In genomic region chr2:180919913-180920809, GRCm38 (mm10) we compare ENCODE assay signal across 8 mouse cellular contexts. TPM values are rescaled to one million over a fixed set of nuclear protein-coding genes. Genes with fewer than 3 reads are reported as not detected.
A peak's percentile ranks its signal among the peaks of the same experiment; 100 is the strongest.
DNase-seq lines count a peak whose midpoint lies in the region; ATAC-seq and TF ChIP-seq lines count a peak whose summit lies in the region.

No protein-coding gene starts in this region.

- under 1% methylated on average over 60 of the region's 61 CpGs for WGBS in forebrain, embryonic 15.5 days
- WGBS in intestine, embryonic 16.5 days = under 1% methylated on average over 61 of the region's 61 CpGs
- WGBS in spleen, adult 2 months = 1% methylated on average over 61 of the region's 61 CpGs

- peak overlapping the region; percentile 85 for H3K9ac ChIP-seq in forebrain, embryonic 15.5 days (replicated peaks)
- H3K9ac ChIP-seq in intestine, embryonic 16.5 days (ENCODE audit: low read depth, low read length) = peak overlapping the region; percentile 100

- no peak for TF ChIP-seq CTCF in spleen, adult 2 months (IDR thresholded peaks at IDR 0.05; ENCODE audit: extremely low read depth, insufficient read depth, insufficient read length, insufficient replicate concordance)

- H3K36me3 ChIP-seq in forebrain, embryonic 15.5 days = peaks cover 32% of the 10 kb centered on the region
- H3K36me3 ChIP-seq in intestine, embryonic 16.5 days (ENCODE audit: control insufficient read depth, insufficient read depth, low read length) = peaks cover 12% of the 10 kb centered on the region; the same call in 1 of the 2 replicates
- peaks cover 6% of the 10 kb centered on the region for H3K36me3 ChIP-seq in spleen, adult 2 months (ENCODE audit: control insufficient read depth, insufficient read depth, low read length)

- peaks cover 34% of the 10 kb centered on the region for H3K4me1 ChIP-seq in forebrain, embryonic 15.5 days
- H3K4me1 ChIP-seq in intestine, embryonic 16.5 days (ENCODE audit: control insufficient read depth, insufficient read depth, low read length) = peaks cover 23% of the 10 kb centered on the region
- H3K4me1 ChIP-seq in spleen, adult 2 months (ENCODE audit: control insufficient read depth, insufficient read depth, insufficient read length) = peaks cover 2% of the 10 kb centered on the region; the same call in 1 of the 2 replicates

- H3K4me2 ChIP-seq in forebrain, embryonic 15.5 days (replicated peaks) = peak overlapping the region; percentile 90
- H3K4me2 ChIP-seq in intestine, embryonic 16.5 days (ENCODE audit: low read depth, low read length) = peak overlapping the region; percentile 86

- H3K27me3 ChIP-seq in forebrain, embryonic 15.5 days = no peaks in the 10 kb centered on the region
- H3K27me3 ChIP-seq in intestine, embryonic 16.5 days (replicated peaks; ENCODE audit: control insufficient read depth, insufficient read depth, low read length) = no peaks in the 10 kb centered on the region
- H3K27me3 ChIP-seq in spleen, adult 2 months (ENCODE audit: control insufficient read depth, insufficient read depth, low read length) = no peaks in the 10 kb centered on the region

- TF ChIP-seq POLR2A in spleen, adult 2 months (IDR thresholded peaks at IDR 0.05; ENCODE audit: low read depth, low read length) = no peak

- H3K9me3 ChIP-seq in forebrain, embryonic 15.5 days = no peaks in the 10 kb centered on the region
- H3K9me3 ChIP-seq in intestine, embryonic 16.5 days (ENCODE audit: control insufficient read depth, low read length) = no peaks in the 10 kb centered on the region

- peak; percentile 81 for ATAC-seq in forebrain, embryonic 15.5 days (replicated peaks)
- ATAC-seq in intestine, embryonic 16.5 days = peak; percentile 69

- H3K4me3 ChIP-seq in forebrain, embryonic 15.5 days = peak overlapping the region; percentile 68
- peak overlapping the region; percentile 100 for H3K4me3 ChIP-seq in intestine, embryonic 16.5 days (ENCODE audit: low read length)
- peak overlapping the region; percentile 98 for H3K4me3 ChIP-seq in spleen, adult 2 months (ENCODE audit: extremely low read depth, insufficient read depth, insufficient read length)

- peak; percentile 20 to 25 for DNase-seq in kidney, adult 8-10 months
- DNase-seq in kidney, adult 18-20 months = no peak
- peak; percentile 50 for DNase-seq in MN1 (ENCODE audit: low spot score)
- DNase-seq in lung, postnatal 14 days = peak; percentile 16
- DNase-seq in spleen, adult 2 months (ENCODE audit: low read depth in 1 of 2, low spot score in 2 of 2) = peak in 1 of 2 experiments; percentile 29
- no peak for DNase-seq in frontal cortex, postnatal 36 days (ENCODE audit: low spot score in 2 of 2)

- H3K27ac ChIP-seq in forebrain, embryonic 15.5 days (replicated peaks) = peak overlapping the region; percentile 58
- H3K27ac ChIP-seq in intestine, embryonic 16.5 days (ENCODE audit: low read length) = peak overlapping the region; percentile 68
- H3K27ac ChIP-seq in spleen, adult 2 months (ENCODE audit: insufficient read depth, low read length) = peak overlapping the region; percentile 53

RNA-seq across cellular contexts. Expression of gene Ythdf1, which starts 0.6 kb away (rescaled TPM):
- polyA plus RNA-seq in forebrain, embryonic 15.5 days (2015; fragmentation: Nextera tagmentation; extraction: Ambion mirVana) = 50.2 and 52.8 TPM in 2 replicates
- 9.2 and 9.8 TPM in 2 replicates for polyA plus RNA-seq in intestine, embryonic 16.5 days (2015; fragmentation: Nextera tagmentation; extraction: Ambion mirVana)
- 23.5 and 29.3 TPM in 2 replicates for polyA plus RNA-seq in spleen, adult 2 months (2012; rRNA removed)

RNA-seq across cellular contexts. Expression of gene Birc7, which starts 8.7 kb away (rescaled TPM):
- 0.11 and 0.14 TPM in 2 replicates for polyA plus RNA-seq in forebrain, embryonic 15.5 days (2015; fragmentation: Nextera tagmentation; extraction: Ambion mirVana)
- polyA plus RNA-seq in intestine, embryonic 16.5 days (2015; fragmentation: Nextera tagmentation; extraction: Ambion mirVana) = 0.09 TPM in 1 of 2 replicates, not detected in the other
- not detected in 2 replicates for polyA plus RNA-seq in spleen, adult 2 months (2012; rRNA removed)

RNA-seq across cellular contexts. Expression of gene Nkain4, which starts 34.3 kb away (rescaled TPM):
- polyA plus RNA-seq in forebrain, embryonic 15.5 days (2015; fragmentation: Nextera tagmentation; extraction: Ambion mirVana) = 50.8 and 64.3 TPM in 2 replicates
- 29.9 and 32.5 TPM in 2 replicates for polyA plus RNA-seq in intestine, embryonic 16.5 days (2015; fragmentation: Nextera tagmentation; extraction: Ambion mirVana)
- polyA plus RNA-seq in spleen, adult 2 months (2012; rRNA removed) = 3.0 and 4.7 TPM in 2 replicates

RNA-seq across cellular contexts. Expression of gene Arfgap1, which starts 46.9 kb away (rescaled TPM):
- 103 and 106 TPM in 2 replicates for polyA plus RNA-seq in forebrain, embryonic 15.5 days (2015; fragmentation: Nextera tagmentation; extraction: Ambion mirVana)
- 74.2 and 82.4 TPM in 2 replicates for polyA plus RNA-seq in intestine, embryonic 16.5 days (2015; fragmentation: Nextera tagmentation; extraction: Ambion mirVana)
- 33.9 and 34.8 TPM in 2 replicates for polyA plus RNA-seq in spleen, adult 2 months (2012; rRNA removed)

Comparison
In these comparisons a context has a peak if more than half of its experiments do, and no peak if none do; other contexts are left out.
1. DNase-seq: peak in kidney, adult 8-10 months (2 of 2), MN1 (single experiment) and lung, postnatal 14 days (single experiment); none in kidney, adult 18-20 months (single experiment) and frontal cortex, postnatal 36 days (0 of 2).
2. Peak in every context shown above with its lines, with median percentiles within 50 percentile points of each other: H3K27ac ChIP-seq and H3K4me3 ChIP-seq.